Mouse (Mus musculus) thymus, postnatal 4 days (tissue): ENCODE results near the gene Mapk11.

Source experiments
- DNase-seq: peaks from one replicate; pipeline ENCODE4 v3.0.0; 2021

Mapk11 gene

DNA sequence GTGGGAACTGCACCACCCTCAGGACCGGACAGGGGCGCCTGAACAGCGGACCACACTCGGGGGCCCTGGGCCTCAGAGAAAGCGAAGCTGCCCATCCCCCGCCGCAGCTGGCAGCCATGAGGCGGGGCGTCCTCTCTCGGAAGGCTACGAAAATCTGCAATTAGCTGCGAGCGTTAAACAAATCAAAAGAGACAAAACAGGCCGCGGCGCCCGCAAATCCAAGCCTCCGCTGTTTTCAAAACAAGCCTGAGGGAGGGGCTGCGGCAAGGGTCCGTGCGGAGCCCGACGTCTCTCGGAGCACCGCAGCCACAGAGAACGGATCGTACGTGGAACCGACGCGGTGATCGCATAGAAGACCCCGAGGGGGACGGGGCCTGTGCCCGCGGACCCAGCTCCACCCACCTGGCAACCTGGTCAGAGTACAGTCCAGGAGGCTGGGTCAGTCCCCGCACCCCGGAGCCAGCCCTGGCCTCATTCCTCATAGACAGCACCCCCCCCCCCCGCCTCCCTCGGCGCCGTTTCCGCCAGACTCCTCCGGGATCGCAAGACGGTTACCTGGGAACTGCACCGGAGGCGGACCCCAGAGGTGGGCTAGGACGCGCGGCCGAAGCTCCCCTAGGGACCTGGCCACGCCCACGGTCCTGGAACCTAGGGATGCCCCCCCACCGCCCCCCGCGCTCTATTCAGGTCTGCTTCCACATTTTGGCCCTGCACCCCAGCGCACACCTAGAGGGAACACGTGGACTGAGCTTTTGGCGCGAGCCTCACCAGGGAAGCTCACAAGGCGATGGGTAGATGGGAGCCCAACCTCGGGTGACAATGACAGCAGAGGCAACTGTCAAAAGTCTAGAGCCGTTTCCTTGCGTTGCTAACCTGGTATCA lies 23.8 kb upstream of the Mapk11 start:
- peak; percentile 54 for DNase-seq

DNA sequence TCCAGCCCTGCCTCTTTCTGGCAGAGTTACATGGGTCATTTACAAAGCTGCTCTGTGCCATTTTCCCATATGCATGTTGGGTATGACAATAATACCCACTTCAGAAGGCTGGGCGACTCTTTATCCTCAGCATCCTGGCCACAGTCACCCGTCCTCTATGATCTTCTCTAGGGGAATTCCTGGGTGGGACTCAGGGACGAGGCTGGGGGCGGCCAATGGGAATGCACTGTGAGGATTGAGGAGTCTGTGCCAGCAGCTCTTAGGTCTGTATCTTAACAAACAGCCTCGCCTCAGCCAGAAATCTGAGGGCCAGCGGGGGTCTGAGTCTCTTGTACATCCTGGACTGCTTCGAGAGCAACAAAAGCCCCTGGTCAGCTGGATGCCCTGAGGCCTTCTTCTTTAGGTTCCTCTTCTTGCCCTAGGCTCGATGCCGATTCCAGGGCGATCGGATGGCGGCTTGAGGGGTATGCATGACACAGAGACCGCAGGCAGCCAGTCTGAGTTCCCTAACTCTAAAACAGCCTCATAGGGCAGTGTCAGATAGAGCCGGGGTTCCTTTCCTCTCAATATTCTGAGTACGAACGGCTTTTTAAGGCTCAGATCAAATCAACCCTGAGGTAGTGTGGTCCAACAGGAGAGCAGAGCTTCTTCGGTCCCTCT lies 23.0 kb upstream of the Mapk11 start:
- no peak for DNase-seq

DNA sequence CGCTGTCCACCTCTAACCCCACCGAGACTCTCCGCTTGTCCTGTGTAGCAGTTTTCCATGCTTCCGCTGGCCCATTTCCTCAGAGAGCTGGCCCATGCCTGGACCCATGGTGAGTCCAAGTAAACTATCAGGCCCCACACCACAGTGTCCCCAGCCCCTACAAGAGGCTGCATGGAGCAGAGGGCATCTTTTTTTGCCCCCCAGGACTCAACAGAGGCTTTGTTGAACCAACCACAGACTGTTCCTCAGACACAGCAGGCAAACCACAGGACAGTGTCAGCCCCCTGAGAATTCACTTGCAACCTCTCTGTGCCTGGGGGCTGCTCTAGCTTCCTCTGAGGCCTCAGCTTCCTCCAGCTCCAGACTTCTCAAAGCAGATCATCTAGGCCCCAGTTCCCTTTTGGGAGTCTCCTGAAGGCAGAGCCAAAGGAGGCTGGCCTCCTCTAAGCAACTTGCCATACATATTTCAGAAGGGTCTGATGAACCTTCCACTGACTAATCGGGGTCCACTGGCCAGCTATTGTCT lies 22.2 kb upstream of the Mapk11 start:
- DNase-seq: no peak

DNA sequence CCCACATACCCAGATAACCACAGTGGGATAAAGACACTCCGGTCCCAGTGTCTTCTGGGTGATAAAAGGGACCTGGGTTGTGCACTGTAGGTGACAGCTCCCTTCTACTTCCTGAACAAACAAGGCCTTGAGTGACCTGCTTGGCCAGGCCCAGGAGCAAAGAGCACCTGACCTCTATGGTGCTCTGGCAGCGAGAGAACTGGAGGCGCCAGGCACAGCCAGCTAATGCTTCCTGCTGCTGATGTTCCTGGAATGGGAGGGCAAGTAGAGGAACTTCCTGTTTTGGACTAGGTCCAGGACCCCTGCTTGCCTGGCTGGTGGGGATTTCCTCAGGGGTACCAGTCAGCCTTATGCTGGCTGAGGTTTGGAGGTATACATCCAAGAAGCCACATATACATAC lies 20.7 kb upstream of the Mapk11 start:
- DNase-seq: no peak

DNA sequence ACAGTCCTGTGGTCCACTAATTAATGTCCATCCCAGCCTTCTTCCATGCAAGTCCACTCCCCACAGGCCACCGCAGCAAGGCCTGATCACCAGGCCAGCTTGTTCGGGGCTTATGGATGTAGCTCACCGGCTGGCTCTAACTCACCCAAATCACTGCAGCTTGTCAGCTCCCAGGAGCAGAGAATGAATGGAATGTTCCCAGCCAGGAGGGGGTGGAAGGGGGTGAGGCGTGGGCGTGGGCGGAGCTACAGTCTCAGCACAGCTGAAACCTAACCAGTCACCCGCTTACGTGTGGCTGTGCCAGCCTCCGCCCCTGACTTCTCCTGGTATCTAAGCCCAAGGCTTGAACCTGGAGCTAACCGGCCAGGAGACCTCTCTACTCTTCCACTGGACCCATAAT lies 20.0 kb upstream of the Mapk11 start:
- no peak for DNase-seq

DNA sequence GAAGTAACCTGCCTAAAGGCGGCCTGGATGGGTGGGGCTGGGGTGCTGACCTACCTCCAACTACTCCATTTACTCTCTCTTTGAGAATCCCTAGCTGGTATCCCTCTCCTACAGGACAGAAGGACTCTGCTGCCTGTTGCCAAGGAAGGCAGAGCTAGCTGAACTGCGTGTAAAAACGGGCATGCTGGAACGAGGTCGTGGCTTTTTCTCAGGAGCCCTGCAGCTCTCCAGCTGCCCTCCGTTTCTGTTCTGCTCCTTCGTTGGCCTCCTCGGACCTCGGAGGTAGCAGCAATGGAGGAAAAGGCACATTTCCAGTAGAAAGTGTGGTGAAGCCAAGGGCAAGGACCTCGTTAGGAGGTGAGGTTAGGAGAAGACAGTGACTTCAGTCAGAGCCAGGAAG lies 19.5 kb upstream of the Mapk11 start:
- no peak for DNase-seq

DNA sequence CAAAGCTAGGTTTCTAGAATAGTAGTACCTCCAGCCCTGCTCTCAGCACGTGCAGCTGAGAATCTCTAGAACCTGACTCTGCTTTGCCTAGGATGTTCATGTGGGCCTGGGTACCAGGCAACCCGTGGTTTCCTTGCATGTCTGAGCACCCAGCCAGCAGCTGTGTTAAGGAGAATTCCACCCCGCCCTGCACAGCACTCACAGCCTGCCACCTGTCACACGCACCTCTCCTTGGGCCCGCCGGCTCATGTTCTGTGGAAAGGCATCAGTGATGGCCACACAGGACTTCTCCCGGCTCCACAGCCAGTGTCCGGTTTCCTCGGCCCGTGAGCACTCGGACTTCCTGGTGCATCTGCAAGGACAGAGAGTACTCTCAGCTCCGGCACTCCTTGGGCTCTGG lies 16.1 kb upstream of the Mapk11 start:
- DNase-seq: no peak

DNA sequence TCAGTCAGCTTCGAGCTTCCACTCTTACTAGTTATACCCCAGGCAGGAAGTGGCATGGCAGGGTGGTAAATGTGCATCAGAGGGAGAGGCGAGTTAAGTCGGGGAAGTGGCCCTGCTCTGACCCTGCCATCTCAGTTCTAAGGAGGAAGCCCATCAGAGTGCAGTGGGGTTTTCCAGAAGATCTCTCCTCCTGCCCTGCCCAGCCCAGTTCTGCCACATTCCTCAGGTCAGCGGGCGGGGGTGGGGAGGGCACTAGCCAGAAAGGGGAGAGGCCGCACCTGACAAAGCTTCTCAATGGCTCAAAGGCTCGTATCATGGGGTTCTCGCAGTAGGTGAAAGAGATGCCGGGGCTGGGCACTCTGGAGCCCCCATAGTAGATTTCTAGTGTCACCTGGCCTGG lies 12.0 kb upstream of the Mapk11 start:
- DNase-seq: no peak

DNA sequence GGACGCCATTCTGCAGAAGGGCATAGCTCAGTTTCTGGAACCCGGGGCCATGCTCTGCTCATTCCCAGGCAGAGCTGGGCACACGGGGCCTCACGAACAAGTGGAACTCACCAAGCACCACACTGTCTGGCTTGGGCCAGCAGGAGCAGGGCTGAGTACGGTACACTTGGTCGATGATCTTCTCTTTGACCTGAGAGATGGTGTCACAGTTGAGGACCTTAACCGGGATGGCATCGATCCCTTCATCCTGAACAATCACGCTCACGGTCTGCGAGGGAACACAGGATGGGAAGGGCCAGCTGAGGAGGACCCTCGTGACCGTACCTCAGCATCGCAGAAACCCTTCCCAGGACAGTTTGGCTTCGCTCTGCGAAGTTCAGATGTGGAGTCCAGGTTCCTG lies 9.1 kb upstream of the Mapk11 start:
- DNase-seq: no peak

DNA sequence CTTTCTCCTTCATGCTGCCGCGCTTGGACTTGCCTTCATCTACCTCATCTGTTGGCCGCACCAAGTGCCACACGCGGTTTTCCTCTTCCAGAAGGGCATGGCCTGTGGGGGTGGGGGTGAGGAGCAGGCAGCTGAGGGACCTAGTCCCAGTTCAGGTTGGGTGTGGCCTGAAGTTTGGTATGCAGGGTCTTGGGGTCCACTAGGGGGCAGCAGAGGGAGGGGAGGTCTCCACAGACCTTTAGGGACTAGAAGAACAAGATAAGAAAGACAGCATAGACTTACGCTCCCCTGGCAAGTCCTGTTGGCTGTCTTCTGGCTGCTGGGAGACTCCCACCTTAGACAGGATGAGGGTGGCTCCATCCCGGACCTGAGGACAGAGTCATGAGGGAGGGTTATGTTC lies 8.5 kb upstream of the Mapk11 start:
- peak; percentile 89 for DNase-seq

DNA sequence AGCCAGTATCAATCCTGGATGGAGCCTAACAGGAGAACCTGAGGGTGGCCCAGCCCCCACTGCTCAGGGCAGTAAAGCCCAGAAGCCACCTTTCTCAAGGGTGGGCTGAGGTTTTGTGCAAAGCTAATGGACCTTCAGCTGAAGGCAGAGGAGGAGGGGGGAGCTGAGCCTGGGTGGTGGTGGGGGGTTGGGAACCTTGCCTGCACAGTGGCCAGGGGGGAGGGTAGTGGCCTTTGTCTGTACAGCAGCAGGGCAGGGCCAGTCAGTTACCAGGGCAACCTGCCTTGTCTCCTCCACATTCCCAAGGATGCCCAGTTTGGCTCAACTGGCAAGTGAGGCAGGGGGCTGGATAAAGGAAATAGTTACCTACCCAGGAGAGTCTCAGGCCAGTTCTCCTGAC lies 2.9 kb upstream of the Mapk11 start:
- no peak for DNase-seq

DNA sequence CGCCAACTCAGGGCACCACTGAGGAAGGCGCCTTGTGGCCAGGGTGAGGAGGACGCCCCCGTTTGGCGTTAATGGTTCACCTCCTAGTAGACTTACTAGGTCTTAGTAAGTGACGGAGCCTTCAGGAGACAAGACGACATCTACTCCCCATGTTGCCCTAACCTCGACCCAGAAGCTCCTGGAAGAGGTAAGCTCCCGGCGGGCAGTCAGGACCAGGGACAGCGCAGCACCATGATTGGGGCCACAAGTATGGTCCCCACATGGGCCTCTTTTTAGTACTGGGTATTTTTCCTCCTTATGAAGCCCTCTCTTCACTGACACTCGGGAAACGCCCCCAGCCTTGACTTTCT lies 588 bp upstream of the Mapk11 start:
- DNase-seq: peak; percentile 70

DNA sequence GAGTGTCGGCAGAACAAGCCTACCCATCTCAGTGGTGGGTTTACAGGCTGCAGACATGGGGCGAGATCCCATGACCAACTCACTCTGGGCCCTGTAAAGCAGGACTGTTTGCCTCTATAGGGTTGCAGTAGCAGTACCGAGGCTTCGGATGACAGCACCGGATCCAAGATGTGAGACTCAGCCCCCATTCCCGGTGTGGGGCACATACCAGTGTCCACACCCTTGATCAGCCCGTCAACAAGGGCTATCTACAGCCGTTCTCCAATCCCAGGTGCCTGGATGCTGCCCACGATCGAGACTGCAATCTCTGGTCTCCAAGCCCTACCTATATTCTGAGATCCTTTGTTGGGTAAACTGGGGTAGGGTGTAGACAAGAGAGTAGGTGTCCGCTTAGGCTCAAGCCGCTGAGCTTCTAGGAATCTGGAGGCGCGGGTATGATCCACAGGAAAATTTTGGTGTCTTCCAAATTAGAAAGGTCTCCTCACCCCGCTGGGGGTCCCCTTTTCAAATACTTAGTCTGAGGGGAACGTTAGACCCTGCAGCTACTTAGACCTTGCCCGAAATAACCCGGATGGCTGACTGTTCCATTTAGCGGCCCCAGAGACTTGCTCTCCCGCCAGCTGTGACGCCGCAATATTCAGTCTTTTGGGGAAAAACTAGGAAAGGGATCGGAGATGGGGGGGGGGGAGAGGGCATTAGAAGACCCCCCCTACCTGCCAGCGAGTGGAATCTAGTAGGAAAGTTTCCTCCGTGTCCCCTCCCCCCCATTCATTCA lies 745 bp downstream of the Mapk11 start:
- DNase-seq: no peak

DNA sequence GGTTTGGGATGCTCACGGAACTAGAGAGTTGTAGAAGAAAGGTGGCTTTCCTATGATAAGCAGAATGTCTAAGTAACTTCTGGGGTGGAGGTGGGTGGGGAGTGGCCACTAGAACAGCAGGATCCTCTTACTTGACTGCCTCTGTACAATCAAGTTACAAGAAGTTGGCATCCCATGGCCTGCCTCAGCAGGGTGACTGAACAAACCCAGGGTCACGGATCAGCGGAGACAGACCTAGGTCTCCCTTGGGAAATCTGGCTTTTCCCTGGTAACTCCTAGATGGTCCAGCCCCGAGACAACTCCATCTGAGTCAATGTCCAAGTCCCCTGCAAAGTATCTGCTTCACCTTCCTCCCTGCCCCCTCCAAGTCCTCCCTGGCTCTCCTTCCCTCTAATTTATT lies 1.5 kb downstream of the Mapk11 start:
- DNase-seq: no peak

DNA sequence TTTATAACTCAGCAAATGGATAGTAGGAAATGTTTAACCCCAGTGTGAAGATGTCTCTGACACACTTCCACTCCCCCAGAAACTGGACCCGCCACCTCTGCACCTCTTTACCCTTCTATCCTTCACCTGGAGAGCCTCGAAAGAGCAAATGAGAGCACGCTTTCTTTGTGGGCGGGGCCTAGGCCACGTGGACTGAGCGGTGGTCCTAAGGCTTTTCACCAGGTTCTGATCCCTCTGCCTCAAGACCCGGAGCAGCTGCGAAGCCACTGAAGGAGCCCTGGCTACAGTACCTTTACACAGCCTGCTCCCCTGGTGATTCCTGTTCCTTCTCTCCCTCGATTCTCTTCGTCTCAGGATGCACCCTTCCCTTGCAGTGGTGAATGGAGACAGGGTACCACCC lies 2.0 kb downstream of the Mapk11 start:
- DNase-seq: peak; percentile 34

DNA sequence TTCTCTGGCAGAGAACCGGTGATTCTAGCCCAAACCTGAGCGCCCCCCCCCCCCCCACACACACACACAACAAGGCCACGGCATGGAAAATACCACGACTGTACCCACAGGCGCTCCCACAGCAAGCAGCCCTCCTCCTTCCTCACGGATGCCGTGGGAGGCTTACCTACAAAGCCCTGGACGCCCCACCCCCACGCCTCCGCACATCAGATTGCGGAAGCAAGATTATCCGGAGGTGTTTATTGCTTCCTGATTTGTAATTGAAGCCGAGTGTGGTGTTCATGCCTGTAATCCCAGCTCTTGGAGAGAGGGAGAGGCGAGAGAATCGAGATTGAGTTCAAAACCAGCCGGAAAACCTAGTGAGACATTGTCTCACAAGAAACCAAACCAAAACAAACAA lies 2.4 kb downstream of the Mapk11 start:
- peak; percentile 77 for DNase-seq

DNA sequence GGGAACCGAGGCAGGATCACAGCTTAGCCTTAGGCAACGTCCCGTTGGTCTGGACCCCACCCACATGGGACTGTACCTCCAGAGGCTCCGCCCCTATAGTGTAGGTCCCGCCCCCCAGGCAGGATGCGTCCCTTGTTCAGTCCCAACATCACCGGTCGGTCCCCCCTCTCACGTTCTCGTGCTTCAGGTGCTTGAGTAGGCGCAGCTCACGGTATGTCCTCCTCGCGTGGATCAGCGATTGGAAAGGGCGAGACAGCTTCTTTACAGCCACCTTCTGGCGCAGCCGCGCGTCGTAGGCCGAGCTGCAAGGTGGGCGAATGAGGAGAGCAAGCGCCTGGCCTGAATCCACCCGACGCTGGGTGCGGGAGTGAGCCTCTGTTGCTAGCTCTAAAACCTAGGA lies 2.9 kb downstream of the Mapk11 start:
- peak; percentile 75 for DNase-seq

DNA sequence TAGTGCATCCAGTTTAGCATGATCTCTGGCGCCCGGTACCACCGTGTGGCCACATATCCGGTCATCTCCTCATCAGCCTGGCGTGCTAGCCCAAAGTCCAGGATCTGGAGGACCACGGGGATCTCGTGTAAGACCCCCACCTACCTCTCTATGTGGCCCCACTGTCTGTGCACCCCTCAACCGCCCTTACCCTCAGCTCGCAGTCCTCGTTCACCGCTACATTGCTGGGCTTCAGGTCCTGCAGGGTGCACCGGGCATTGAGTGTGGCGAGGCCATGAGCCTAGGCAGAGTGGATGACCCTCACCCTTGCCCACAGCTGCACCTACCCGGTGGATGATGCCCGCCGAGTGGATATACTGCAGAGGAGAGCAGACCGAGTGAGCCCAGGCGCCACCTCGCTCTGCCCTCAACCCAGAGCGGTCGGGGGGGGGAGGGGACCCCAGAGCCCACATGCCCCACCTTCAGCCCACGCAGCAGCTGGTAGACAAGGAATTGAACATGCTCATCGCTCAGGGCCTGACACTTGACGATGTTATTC lies 3.5 kb downstream of the Mapk11 start:
- no peak for DNase-seq

DNA sequence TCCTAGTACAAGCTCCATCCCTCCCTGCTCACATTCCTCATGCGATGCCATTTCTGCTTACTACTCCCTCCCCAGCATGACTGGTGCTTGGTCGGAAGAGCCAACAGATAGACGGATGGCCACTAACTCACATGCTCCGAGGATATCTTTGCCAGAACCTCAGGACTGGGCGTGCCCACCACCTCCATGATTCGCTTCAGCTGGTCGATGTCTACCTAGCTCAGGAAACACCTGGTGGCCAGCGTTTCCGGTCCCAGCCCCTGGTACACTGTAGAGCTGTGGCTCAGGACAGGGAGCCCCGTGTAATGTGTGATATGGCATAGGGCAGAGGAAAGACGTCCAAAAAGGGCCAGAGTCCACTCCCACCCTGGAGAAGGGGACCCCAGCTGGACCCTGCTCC lies 4.5 kb downstream of the Mapk11 start:
- DNase-seq: no peak

DNA sequence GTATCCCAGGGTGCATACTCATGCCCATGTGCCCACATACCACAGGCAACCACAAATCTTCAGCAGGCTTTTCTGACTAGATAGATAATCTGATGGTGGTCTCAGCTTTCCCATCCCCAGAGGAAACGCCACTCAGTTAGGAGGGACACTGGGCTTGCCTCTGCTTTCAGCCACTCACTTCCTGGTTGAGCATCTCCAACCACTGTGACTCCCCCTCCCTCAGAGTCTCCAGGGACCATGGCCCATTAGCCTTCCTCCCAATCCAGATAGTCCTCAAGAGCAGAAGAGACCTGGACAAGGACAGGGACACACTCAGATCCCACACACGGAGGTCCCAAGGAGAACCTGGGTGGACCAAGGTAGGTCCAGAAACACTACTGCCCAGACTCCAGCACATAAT lies 6.3 kb downstream of the Mapk11 start:
- DNase-seq: no peak

DNA sequence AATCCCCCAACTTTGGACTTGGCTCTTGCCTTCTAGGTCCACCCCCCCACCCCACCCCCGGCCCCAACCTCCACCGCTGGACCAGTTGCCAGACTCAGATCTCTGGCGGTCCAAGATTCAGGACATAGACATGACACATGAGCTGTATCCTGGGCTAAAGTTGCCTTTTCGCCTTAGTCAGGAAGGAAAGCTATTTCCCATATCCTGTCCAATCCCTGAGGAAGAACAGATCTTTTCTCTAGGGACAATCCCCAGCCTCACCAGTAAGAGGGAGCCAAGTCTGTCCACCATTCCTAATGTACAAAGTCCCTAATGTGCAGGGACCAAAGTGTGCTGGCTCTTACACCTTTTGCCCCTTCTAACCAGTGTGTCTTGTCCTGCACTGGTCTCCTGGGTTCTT lies 7.5 kb downstream of the Mapk11 start:
- DNase-seq: no peak

DNA sequence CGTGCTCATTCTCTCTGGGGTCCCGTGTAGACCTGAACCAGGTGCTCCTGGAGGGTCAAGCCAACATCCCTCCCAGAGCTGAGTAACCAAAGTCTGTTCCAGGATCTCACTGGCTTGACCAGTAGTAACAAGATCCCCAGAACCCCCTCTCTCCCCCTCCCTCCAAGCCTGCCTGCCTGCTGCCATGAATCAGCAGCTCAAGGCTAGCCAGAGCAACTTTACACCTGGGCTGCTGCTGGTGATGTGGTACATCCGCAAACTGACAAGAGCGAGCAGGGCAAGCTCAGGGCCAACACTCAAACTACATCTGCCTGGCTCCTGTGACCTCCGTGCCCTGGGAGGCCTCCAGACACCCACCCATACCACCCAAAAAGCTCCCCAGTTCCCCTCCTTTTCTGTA lies 8.0 kb downstream of the Mapk11 start:
- DNase-seq: no peak

DNA sequence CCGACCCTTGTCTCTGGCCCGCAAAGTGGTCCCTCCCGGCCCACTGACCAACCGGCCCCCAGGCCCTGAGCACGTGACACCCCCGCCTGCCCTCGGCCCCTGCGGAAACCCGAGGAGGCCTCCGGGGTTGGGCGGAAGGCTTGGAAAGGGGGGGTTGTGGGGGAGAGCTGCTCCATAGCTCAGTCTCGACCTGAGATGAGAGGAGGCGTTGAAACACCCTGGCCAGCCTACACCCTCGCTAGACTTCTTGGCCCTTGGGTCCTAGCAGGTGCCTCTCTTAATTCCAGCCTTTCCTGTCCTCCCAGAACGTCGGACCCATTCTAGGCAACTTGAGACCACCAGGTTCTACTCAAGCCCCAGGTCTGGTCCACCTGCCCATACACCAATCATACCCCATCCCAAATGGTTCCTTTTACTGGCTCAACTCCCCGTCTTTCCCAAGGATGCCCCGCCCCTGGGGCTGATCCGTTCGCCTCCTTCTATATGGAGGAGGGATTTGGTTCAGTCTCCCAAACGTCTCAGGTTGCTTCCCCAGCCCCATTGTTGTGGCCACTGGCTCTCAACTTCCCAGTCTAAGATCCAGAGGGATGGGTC lies 8.7 kb downstream of the Mapk11 start, which contains the start of gene Mapk12:
Mapk12 (minus strand) TSS at position 45 of the 594 bp plus-strand sequence.
- DNase-seq: no peak
